Mouse (Mus musculus): ENCODE measurements at regions not wholly inside any gene's neighbourhood (a gene's known extent, or its start where the extent isn't known, plus 50 kb on each side); places are given as distances from the start of the nearest gene placed in this dataset.

DNA sequence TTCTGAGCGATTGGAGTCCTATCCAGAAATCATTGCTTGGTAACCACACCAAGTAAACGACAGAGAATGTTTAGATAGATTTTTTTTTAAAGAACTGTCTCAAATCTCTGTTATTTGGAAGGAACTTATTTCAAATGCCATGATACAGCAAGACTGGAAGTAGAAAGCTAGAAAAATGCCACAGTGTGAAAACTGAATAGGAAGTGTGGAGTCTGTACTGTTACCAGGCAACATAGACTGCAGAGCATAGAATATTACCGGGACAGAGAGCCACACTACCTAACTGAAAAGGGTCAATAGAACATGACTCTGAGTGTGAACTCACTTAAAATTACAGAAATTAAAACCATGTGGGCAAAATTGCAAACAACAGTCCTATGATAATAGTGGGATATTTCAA, 52.4 kb upstream of the Adcy1 start:
- DNase-seq = no peak

- DNase-seq = no peak
Measured at GRCm38 (mm10) chr11:6999329-6999728, 64.0 kb upstream of the Adcy1 start.

DNA sequence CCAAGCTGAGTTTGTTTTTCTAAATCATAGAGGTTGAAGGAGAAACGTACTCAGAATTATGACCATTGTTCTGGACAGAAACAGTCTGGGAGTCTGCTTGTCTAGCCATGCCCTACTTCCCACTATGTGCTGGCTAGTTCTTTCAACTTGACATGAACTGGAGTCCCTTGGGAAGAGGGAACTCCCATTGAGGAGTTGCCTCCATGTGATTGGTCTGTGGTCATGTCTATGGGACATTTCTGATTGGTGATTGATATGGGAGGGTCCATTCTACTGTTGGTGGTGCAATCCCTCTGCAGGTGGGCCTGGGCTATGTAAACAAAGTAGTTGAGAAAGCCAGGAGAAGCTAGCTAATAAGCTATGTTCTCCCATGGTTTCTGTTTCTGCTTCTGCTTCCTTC, 64.5 kb upstream of the Adcy1 start:
- no peak for DNase-seq

GRCm38 (mm10) chr11:6997508-6997907, 65.8 kb upstream of the Adcy1 start:
- DNase-seq = no peak

DNA sequence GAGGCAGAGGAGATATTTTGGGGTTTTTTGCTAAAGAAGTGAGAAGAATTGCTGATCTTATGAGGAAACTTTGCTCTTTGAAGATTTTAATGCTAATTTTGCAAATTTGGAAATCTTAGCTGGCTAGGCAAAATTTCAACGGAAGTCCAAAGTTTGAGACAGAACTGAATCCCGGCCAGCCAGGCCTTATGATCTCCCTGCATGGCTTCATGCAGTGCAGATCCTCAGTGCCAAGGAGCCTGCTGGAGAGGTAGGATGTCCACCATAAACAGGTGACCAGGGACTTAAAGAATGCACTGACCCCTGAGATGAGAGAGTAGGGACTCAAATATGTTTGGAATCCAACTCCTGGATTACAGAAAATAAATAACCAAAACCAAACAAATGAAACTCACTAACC, 69.6 kb upstream of the Adcy1 start:
- DNase-seq = no peak

- no peak for DNase-seq
Measured at GRCm38 (mm10) chr11:6991626-6992025, 71.7 kb upstream of the Adcy1 start.

DNA sequence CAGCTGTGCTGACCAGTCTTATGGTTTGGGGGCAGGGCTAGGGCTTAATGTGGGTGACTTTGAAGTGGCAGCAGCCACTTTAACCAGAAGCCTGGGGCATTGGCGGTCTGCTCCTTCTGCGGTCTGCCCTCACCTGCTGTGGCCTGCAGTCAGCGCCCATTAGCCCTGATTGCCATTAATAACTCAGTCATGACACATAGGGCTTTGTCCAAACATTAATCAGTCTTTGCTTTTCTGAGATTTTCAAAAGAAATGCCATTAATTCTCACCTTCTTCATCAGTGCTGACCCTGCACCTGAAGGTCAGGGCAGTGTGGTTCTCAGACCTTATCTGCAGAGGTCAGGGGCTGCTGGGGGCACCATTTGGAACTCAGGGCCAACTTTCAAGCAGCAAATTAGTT, 72.6 kb upstream of the Adcy1 start:
- DNase-seq = no peak

- DNase-seq = no peak
Measured at GRCm38 (mm10) chr11:6988884-6989824, 74.1 kb upstream of the Adcy1 start.

DNA sequence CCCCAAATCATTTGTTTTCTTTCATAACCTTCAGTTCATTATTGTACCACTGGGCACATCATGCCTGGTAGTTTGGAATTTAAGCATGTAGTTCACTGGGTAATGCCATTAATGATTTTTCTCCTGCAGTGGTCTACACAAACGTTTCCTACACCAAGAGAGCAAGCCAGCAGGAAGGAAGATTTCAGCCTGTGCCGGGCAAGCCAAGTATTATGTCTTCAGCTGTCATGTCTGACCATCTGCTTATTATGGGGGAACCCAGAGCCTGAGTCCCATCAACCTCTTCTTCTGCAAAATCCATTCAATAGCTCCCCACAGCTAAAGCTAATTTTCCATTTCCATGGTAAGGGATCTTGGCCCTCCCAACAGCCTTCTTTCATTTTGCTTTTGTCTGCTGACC, 75.3 kb upstream of the Adcy1 start:
- DNase-seq = no peak

GRCm38 (mm10) chr11:6987105-6987504, 76.2 kb upstream of the Adcy1 start:
- no peak for DNase-seq

- no peak for DNase-seq
Measured at GRCm38 (mm10) chr11:6982076-6982475, 81.2 kb upstream of the Adcy1 start.

DNA sequence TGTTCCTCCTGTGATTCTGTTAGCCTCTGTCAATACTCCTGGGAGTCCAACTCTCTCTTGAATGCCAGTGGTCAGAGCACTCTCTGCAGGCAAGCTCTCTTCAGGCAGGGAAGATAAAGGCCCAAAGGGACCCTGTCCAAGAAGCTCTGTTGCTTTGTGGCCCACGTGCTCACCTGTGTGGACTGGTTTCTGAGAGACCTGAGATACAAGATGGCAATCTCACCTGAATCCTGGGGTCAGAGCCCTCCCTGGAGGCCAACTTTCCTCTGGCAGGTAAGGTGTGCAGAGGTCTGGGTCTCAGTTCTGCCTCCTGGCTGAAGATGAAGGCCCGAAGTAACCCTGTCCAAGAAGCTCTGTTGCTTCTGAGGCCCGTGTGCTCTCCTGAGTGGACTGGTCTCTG, 83.6 kb upstream of the Adcy1 start:
- no peak for DNase-seq

GRCm38 (mm10) chr11:6969196-6969595, 94.1 kb upstream of the Adcy1 start:
- DNase-seq = no peak

DNA sequence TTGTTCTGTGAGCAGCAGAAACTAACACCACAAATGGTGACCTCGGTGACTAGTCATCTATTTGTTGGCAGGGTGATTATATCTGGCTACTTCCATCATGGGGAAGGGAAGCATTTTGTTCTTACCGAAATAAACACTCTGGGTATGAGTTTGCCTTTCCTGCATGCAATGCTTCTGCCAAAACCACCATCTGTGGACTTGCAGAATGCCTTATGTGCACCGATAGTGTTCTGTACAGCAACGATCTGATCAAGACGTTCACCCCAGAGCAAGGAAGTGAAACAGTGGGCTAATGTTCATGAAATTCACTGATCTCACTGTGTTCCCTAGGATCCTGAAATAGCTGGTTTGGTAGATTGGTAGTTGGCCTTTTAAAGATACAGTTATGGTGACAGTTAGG, 96.3 kb upstream of the Adcy1 start:
- no peak for DNase-seq

DNA sequence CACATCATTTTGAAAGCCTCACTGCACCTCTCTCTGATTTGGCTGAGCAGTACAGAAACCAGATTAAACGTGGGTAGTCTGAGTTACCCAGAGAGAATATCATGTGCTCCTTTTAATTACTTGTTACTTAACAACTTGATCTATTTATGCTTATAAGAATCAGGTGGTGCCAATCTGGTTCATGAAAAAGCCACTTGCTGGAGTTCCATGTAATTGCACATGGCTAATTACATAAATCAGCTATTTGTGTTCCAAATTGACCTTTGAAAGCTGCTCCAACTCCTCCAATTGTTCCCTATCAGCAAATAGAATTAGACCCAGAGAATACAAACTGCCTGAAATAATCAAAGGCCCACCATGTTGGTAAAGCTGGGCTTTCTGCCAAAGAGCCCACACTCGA, 98.8 kb upstream of the Adcy1 start:
- no peak for DNase-seq

GRCm38 (mm10) chr11:6963600-6963999, 99.7 kb upstream of the Adcy1 start:
- DNase-seq = no peak

DNA sequence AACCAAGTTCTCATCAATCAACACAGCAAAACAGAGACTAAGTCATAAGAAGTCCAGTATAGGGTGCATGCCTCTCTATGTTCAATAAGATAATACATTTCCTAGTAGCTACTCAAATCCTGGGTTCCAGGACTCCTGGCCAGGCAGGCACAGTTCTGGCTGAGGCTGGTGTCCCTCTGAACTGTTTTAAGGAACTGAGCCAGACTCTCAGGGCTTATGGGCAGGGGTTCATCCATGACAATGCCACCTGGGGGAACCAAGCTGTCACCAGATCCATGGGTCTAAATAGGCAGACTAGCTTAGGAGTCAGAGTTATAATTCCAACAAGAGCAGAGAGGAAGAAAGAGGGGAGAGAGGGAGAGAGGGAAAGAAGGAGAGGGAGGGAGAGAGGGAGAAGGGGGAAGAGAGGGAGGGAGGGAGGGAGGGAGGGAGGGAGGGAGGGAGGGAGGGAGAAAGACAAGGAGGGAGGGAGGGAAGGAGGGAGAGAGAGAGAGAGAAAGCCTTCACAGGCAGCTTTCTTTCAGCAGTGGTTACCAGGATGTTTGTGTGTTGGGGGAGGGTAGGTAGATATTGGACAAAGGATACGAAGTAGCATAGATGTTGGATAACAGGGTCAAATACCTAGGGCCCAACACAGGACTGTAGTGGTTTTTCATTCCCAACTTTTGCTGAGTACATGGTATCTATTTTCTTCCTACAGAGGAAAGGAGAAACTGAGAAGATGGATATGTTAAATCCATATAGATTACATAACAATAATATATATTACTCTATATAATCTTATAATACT, 100.3 kb upstream of the Adcy1 start:
- no peak for DNase-seq

DNA sequence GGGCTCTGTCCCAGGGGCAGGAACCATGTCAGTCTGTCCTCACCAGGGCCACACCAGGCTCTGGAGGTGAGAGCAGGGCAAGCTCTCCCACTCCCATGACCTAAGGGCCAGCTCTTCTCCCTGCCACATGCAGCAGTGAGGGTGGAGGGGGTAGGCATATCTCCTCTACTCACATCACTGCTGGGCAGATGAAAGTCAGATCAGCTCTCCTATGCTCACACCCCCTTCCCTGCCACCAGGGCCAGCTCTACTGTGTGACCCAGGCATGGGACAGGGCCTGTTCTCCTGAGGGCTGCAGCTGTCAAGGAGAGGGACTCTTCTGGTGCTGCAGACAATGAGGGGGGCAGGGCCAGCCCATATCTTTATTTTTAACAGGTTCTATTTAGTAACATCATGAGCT, 101.0 kb upstream of the Adcy1 start:
- DNase-seq = no peak

DNA sequence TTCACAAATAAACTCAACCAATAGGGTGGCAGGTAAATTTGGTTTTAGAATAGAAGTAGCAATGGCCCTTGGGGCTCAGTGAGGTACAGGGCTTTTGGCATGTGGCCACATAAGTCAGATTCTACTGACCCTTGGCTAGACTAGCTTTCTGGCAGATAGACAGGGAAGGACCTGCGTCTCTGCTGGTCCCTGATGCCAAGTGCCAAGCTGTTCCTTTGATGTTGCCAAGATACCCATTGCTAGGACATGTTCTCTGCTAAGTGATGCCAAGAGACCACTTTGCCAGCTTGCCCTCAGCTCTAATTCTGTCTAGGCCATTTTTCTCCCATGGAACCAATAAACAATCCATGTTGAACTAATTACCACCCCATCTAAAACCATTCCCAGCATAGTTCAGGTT, 110.5 kb upstream of the Adcy1 start:
- DNase-seq = peak; percentile 5

GRCm38 (mm10) chr11:6951361-6951760, 111.9 kb upstream of the Adcy1 start:
- no peak for DNase-seq

DNA sequence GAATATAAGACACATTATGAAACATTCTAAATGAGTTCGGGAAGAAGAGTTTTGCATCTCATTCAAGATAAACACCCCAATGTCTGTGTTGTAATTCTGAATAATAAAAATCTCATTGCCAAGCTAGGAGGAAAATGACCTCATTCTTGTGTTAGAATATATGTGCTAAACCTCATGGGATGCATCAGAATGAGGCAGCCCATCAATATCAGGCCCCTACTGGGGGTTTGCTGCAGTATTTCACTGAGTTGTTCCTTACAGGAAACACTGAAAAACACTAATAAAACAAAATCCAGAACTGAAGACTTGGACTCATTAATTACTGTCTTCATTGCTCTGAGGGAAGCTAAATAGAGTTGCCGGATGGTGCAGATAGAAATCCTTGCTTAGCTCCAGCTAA, 111.6 kb upstream of the Gm11983 start:
- no peak for DNase-seq

DNA sequence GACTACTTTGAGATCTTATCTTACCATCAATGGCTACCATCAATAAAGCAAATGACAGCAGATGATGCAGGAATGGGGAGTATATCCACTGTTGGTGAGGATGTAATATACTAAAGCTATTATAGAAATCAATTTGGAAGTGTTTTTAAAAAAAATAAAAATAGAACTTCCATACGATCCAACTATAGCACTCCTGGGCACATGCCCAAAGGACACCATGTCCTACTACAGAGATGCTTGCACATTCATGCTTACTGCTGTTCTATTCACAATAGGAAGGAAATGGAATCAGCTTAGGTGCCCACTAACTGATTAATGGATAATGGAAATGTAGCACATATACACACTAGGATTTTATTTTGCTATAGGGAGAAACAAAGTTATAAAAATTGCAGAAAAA, 96.7 kb upstream of the Gm11983 start:
- DNase-seq = no peak

GRCm38 (mm10) chr11:6926036-6926435, 88.6 kb upstream of the Gm11983 start:
- DNase-seq = no peak

DNA sequence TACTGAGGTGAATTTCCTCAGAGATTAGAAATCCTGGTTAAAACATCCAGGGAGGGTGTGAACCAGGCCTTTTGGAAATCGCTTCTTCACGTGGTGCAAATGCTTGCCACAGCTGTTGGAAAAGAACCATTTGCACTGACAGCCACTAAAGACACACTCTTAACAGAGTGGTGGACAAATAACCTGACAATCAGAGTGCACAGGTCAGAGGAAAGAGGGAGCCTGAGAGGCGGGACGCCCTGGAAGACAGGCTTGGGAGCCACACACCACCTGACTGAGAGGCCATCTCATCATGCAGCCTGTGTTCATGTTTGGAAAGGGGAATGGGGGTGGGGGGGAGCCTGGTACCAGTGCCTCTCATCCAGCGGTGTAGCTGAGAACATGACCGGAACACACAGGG, 87.0 kb upstream of the Gm11983 start:
- no peak for DNase-seq
